Mouse (Mus musculus): ENCODE results near the gene Gadd45b. TPM values are rescaled to one million over a fixed set of nuclear protein-coding genes. Genes with fewer than 3 reads are reported as not detected.

Gadd45b gene
- 10 to 100 TPM in 1 of 2 experiments, 1 to 10 TPM in 1; 8.2 to 10.4 TPM for total RNA-seq (2021)

DNA sequence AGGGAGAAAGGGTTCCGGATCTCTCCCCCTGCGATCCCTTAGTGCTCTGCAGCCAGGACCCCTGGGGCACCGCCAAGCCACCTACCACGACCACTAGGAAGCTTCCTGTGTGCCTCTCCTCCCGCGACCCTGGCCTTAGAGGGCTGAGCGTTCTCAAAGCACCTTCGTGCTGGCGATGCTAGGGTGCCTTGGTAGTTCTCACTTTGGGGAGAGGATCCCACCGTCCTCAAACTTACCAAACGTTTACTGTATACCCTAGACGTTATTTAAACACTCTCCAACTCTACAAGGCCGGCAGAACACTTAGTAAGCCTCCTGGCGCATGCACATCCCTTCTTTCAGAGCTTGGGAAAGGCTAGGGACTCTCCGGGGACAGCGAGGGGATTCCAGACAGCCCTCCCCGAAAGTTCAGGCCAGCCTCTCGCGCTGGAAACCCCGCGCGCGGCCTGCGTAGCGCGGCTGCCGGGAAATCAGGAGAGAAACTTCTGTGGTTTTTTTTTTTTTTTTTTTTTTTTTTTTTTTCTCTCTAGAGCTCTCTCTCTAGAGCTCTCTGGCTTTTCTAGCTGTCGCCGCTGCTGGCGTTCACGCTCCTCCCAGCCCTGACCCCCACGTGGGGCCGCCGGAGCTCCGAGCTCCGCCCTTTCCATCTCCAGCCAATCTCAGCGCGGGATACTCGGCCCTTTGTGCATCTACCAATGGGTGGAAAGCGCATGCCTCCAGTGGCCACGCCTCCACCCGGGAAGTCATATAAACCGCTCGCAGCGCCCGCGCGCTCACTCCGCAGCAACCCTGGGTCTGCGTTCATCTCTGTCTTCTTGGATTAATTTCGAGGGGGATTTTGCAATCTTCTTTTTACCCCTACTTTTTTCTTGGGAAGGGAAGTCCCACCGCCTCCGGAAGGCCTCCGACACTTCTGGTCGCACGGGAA, at the start of gene Gadd45b:
Gadd45b (plus strand) TSS at position 775 of the 928 bp plus-strand sequence.
- peak; percentile 99 for DNase-seq (ENCODE audit: extremely low spot score in 1 of 2, low spot score in 2 of 2)
- intact Hi-C loops (cut with DNase I), result loop anchor here (2.0 to 5.0 kb wide), 2 partner anchors 58 to 67 kb away; no protein-coding TSS in a partner anchor

DNA sequence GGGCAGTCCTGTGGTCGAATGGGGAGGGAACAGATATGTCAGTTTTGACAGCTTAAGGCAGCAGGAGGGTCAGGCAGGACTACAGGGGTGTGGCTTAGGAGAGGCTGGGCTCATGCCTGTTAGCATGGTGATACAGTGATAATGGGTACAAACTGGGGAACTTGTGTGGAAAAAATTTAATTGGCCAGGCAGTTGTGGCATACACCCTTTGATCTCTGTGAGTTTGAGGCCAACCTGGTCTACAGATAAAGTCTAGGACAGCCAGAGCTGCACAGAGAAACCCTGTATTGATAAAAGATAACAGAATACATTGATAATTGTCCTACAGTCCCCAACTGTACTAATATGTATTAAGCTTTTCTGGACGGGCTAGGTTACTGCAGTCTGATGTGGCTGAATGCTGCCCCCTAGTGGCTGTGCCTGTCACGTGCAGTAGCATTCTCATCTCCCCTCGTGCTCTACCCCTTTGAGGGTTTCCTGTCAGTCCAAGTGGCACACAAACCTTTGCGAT, 49.7 kb upstream of the Gadd45b start:
- DNase-seq (ENCODE audit: extremely low spot score in 1 of 2, low spot score in 2 of 2), result peak; percentile 48 to 67
- intact Hi-C loops (cut with DNase I), result loop anchor here (2.0 kb wide), 1 partner anchor 57 kb away; no protein-coding TSS in a partner anchor

DNA sequence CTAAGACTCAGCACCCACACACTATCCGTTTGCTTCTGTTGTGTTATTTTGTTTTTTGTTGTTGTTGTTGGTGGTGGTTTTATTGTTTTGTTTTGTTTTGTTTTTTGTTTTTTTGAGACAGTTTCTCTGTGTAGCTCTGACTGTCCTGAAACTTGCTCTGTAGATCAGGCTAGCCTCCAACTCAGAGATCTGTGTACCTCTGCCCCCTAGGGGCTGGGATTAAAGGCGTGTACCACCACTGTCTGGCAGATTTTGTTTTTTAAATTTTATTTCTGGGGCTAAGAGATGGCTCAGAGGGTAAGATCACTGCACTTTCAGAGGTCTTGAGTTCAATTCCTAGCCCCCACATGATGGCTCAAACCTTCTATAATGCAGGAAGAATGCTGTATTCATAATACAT, 49.0 kb upstream of the Gadd45b start:
- no peak for DNase-seq (ENCODE audit: extremely low spot score in 1 of 2, low spot score in 2 of 2)
- intact Hi-C loops (cut with DNase I), result loop anchor here (2.0 kb wide), 1 partner anchor 58 kb away; no protein-coding TSS in a partner anchor

DNA sequence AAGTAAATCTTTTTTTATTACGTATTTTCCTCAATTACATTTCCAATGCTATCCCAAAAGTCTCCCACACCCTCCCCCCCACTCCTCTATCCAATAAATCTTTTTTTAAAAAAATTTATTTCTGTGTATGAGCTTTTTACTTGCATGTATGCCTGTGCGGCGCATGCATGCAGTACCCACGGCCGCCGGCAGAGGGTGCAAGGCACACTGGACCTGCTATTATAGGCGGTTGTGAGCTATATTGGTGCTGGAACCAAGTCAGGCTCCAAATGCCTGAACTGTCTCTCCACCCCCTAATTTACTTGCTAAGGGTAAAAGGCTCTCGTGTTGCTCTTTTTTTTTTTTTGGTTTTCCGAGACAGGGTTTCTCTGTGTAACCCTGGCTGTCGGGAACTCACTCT, 48.6 kb upstream of the Gadd45b start:
- intact Hi-C loops (cut with DNase I), result loop anchor here (2.0 kb wide), 1 partner anchor 58 kb away; no protein-coding TSS in a partner anchor
- DNase-seq (ENCODE audit: extremely low spot score in 1 of 2, low spot score in 2 of 2), result peak in 1 of 2 experiments; percentile 80

DNA sequence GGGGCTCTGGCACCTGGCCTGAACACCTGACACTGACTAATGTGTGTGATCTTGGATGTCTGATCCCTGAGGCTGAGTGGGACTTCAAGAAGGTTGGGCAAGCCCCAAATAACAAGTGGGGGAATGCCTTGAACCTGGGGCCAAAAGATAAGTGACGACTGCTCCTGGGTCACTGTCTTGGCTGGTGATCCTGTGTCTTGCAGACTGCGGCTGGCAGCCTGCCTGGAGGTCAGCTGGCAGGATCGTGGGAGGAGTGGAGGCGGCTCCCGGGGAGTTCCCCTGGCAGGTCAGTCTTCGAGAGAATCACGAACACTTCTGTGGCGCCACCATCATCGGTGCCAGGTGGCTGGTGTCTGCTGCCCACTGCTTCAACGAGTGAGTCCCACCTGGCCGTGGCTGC, 42.7 kb upstream of the Gadd45b start:
- no peak for DNase-seq (ENCODE audit: extremely low spot score in 1 of 2, low spot score in 2 of 2)
- intact Hi-C loops (cut with DNase I), result no loop called here

DNA sequence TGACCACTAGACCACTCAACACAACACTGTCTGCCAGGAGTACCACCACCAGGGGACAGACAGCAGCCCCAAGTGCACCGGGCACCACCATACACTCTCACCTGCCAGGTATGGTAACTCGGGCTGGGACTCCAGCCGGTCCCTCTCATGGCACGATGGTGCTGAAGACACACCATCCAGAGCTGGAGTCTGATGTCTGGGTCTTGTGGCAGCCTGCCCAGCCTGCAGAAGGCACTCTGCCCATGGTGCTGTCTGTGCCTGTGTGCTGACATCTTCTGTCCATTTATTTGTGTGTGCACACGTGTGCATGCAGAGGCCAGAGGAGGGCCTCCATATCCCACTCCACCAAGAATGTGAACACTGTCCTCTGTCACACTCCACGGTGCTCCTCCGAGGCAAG, 34.8 kb upstream of the Gadd45b start:
- no peak for DNase-seq (ENCODE audit: extremely low spot score in 1 of 2, low spot score in 2 of 2)
- intact Hi-C loops (cut with DNase I), result no loop called here

DNA sequence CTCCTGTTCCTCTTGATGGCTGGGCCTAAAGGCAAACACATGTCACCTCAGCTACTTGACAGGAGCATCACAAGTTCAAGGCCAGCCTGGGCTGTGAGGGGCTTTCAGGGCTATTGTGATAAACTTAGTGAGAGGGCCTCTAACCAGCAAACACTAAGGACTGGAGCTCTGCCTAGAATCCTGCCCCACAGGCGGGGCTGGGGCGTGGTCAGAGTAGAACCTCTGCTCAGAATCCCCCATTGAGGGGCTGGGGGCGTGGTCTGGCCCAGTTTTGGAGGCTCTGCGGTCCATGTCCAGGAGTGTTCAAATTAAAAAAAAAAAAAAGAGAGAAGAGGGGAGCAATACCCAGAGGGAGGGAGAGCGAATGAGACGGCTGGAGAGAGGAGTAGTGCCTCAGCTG, 34.2 kb upstream of the Gadd45b start:
- DNase-seq (ENCODE audit: extremely low spot score in 1 of 2, low spot score in 2 of 2), result no peak
- intact Hi-C loops (cut with DNase I), result no loop called here

DNA sequence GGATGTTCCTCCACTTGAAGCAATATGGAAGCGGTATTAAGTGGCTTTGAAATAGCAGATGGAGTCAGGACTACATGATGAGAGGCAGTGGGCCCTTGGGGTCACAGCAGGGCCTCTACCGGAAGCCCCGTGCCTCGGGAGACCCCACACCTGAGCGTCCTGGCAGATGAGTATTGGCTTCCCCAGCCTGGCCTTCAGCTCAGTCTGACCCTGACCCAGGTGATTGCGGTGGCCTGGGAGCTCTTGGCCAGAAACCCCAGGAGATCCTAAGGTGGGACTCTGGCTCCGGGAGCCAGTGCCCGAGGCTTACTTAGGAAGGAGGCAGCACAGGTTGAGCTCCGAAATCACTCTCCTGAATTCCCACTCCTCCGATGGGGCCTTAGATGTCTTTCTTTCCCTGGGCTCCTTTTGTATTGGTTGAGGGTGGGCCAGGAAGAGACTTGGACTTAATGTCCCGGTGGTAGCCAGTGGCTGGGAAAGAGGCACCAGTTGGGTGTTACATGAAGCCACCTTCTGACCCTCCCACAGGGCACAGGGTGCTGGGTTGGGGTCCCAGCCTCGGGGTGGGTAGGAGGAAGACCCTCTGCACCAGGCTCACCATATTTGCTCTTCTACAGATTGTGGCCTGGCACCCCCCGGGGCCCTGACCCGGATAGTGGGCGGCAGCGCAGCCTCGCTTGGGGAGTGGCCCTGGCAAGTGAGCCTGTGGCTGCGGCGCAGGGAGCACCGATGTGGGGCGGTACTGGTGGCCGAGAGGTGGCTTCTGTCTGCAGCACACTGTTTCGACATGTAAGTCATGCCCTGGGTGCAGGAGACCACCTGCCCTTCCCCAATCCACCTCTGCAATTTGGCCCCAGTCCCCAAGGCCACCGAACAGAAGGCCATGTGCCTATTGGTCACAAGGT, 33.0 kb upstream of the Gadd45b start:
- DNase-seq (ENCODE audit: extremely low spot score in 1 of 2, low spot score in 2 of 2), result no peak
- intact Hi-C loops (cut with DNase I), result no loop called here

DNA sequence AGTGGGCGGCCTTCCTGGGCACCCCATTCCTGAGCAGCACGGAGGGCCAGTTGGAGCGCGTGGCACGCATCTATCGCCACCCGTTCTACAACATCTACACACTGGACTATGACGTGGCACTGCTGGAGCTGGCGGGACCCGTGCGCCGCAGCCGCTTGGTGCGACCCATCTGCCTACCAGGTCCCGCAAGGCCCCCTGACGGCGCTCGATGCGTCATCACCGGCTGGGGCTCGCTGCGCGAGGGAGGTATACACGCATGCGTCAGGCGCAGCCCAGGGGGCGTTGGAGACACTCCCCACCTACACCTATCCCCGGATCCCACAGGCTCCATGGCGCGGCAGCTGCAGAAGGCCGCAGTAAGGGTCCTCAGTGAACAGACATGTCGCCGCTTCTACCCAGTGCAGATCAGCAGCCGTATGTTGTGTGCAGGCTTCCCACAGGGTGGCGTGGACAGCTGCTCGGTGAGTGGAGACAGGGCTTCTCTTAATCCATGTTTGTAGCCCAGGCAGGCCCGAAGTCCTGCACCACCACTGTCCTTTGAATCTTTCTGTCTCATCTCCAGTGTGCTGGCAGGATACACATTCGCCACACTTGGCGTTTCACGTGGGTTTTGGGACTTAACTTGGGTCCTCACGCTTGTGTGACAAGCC, 31.9 kb upstream of the Gadd45b start:
- peak in 1 of 2 experiments; percentile 66 for DNase-seq (ENCODE audit: extremely low spot score in 1 of 2, low spot score in 2 of 2)
- intact Hi-C loops (cut with DNase I), result no loop called here

DNA sequence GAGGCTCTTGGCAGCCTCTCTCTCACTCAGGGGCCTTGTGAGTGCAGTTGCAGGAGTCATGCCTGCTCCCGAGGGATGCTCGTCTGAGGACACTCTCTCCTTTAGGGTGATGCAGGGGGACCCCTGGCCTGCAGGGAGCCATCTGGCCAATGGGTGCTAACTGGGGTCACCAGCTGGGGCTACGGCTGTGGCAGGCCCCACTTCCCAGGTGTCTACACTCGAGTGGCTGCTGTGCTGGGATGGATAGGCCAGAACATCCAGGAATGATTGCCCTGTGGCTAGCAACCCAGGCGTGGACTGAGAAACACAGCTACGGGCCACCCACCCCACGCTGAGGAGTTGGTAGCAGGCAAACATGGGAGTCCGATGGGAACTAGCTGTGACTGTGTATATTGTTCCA, 30.8 kb upstream of the Gadd45b start:
- DNase-seq (ENCODE audit: extremely low spot score in 1 of 2, low spot score in 2 of 2), result no peak
- intact Hi-C loops (cut with DNase I), result no loop called here

DNA sequence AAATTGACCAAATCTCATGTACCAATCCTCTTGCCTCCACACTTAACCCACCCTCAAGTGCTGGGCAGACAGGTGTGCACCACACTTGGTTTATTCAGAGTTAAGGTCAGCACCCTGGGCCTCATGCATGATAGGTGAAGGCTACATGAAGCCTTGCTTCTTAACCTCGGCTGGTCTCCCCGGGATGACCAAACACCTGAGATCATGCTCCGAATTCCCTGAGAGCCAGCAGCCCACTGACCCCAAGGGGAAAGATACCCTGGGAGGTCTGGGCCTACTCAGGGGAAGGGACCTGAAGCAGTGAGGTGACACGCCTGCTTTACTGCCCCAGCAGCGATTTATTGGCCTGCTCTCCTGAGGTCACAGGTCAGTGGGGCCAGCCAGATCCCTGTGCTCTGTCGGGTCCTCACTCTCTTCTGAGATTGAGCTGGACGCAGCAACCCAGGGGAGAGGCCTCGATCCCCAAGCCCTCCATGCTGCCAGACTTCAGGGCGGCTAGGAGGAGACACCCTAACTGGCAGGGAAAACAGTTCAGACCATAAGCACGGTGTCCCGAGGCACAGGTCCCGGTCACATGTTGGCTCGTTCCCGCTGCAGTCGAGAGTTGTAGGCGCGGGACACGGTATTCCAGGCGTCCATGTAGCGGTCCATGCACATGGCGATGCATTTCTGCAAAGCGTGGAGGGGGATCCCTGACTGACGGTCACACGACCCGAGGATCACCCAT, 30.1 kb upstream of the Gadd45b start:
- intact Hi-C loops (cut with DNase I), result no loop called here
- DNase-seq (ENCODE audit: extremely low spot score in 1 of 2, low spot score in 2 of 2), result no peak

DNA sequence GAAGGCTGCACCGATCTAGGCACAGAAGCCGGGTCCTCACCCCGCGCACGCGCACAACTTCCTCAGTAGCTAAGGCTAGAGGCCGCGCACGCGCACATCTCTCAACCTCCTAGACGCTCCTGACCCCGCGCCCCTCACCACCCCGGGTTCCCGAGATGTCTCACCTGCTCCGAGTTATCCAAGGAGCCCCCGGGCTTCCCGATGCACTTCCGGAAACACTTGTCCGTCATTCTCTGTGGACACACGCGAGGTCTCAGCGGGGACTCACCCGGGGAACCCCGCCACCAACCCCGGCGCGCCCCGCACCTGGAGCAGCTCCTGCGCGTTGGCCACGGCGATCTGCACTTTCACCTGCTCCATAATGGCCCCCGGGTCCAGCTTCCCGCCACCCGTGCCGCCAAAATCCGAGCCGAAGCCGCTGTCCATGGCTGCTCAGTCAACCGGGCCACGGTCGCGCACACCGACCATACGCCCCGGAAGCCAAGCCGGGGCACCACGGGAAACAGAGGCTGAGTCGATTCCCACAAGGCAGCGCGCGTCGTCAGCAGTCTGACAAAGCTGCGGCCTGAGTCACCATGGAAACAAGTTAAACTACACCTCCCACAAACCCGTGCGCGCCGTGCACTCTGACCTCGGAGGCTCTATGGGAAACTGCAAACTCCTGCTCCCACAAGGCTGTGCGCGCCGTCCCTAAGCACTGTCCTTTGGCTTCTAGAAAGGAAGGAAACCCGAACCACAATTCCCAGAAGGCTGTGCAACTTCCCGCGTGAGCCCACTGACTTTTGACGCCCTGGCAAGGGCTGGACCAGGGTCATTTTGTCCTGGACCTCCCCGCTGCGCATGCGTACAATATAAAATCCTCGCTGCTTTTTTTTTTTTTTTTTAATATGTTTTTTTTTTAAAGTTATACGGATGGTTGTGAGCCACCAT, 29.3 kb upstream of the Gadd45b start, which contains the start of gene Timm13:
Timm13 (minus strand) TSS at position 652 of the 930 bp plus-strand sequence.
- intact Hi-C loops (cut with DNase I), result no loop called here

DNA sequence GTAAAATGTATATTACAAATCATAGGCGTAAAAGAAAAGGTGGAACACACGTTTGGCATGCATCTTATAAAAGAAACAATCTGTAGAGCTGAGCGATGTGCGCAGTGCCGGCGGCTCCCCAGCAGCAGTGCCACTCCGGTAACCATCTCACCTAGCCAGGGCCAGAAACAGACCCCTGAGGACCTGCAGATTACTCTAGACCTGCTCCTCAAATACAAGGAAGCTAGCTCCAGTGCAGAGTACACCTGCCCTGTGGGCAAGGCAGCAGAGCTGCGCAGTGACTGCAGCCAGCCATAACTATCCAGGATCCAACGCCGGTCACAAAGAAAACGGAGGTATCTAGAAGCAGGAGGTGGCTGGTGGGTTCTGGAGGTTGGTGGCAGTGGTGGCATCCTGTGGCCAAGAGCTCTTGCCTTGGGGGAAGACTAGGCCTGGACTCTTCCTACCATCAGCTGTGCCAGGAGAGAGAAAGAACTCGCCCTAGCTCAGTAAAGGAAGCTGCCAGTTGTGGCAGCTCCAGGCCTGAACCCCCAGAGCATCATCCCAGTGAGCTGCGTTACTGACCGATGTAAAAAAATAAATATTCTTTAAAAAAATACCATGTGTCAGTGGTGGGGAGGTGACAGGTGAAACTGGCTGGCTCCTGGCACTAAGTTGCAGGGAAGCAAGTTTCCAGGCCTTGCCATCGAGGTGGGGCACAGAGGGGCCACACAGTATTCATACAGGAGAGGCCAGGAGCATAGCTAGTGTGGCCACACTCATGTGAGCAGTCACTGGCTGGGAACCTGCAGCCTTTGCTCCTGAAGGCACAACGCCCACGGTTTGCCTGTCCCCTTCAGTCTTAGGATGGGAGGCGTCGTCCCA, 28.2 kb upstream of the Gadd45b start:
- DNase-seq (ENCODE audit: extremely low spot score in 1 of 2, low spot score in 2 of 2), result no peak
- intact Hi-C loops (cut with DNase I), result no loop called here

More for the DNA sequence above, 29.3 kb upstream of the Gadd45b start, which contains the start of gene Timm13:
- DNase-seq (ENCODE audit: extremely low spot score in 1 of 2, low spot score in 2 of 2), result peak; percentile 99 to 100

DNA sequence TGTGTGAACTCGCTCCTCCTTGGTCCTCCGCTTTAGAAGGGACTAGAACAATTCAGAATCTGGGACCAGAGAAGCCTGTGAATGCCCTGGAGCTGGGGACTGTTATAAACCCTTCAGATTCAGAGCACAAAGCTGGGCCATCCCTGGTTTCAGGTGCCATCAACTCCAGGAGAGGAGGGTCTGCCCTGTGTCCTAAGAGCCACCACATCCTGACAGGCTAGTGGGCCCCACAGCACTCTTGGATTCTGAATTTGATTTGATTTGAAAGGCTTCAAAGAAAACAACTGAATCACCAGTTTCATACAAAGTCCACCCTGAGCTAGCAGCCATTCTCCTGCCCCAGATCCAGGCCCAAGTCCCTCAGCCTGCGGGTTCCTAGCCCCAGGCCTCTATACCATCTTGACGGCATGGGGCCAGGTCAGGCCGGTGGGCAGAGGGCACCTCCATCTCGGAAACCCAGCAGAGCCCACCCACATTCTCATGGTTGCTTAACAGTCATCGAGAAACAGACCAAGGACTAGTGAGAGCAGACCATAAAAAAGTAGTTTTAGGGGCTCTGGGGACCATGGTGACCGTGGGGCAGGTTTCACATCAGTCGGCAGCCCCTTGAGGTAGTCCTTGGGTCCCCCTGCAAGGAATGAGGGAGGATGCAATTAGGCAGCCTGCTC, 27.5 kb upstream of the Gadd45b start:
- no peak for DNase-seq (ENCODE audit: extremely low spot score in 1 of 2, low spot score in 2 of 2)
- intact Hi-C loops (cut with DNase I), result no loop called here

DNA sequence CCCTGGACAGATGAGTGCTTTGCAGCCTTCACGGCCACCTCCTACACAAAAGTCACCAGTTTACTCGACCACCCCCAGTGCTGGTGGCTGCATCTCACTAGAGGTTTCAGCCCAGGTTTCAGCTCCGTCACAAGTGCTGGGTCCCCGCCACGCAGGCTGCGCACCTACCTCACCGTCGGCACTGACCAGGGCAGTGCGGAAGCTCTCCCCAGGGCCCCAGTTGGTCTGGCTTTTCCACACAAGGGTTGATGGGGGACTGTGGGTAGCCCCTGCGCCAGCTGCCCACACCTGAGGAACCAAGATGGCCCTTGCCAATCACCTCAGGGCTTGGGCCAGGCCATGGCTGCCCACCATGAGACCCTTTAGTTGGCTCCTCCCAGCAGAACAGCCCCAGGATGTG, 26.6 kb upstream of the Gadd45b start:
- intact Hi-C loops (cut with DNase I), result no loop called here

More for the DNA sequence above, 26.6 kb upstream of the Gadd45b start:
- DNase-seq (ENCODE audit: extremely low spot score in 1 of 2, low spot score in 2 of 2), result no peak

Data from left cerebral cortex, postnatal 10 days (tissue).